Comparison of ENCODE assay signal across 8 mouse cellular contexts in genomic region chr16:31191818-31192217, GRCm38 (mm10). TPM values are rescaled to one million over a fixed set of nuclear protein-coding genes. Genes with fewer than 3 reads are reported as not detected.
DNase-seq lines count a peak whose midpoint lies in the region; ATAC-seq and TF ChIP-seq lines count a peak whose summit lies in the region.

No protein-coding gene starts in this region.

- no peaks in the 10 kb centered on the region for H3K36me3 ChIP-seq in limb, embryonic 15.5 days
- no peaks in the 10 kb centered on the region for H3K36me3 ChIP-seq in small intestine, adult 2 months (ENCODE audit: control insufficient read depth, insufficient read depth, low read length)
- H3K36me3 ChIP-seq in midbrain, embryonic 15.5 days (replicated peaks) = no peaks in the 10 kb centered on the region
- no peaks in the 10 kb centered on the region for H3K36me3 ChIP-seq in neural tube, embryonic 15.5 days

- H3K27ac ChIP-seq in bone marrow macrophage, adult 2 months (ENCODE audit: insufficient read depth, low read depth, low read length) = peak overlapping the region; percentile 98
- peak overlapping the region; percentile 59 for H3K27ac ChIP-seq in limb, embryonic 15.5 days
- H3K27ac ChIP-seq in small intestine, adult 2 months (ENCODE audit: insufficient read depth, low read depth, low read length) = peak overlapping the region; percentile 26; the same call in 1 of the 2 replicates
- no peak overlapping the region for H3K27ac ChIP-seq in midbrain, embryonic 15.5 days
- no peak overlapping the region for H3K27ac ChIP-seq in neural tube, embryonic 15.5 days (replicated peaks)

- peaks cover 74% of the 10 kb centered on the region for H3K4me1 ChIP-seq in bone marrow macrophage, adult 2 months (ENCODE audit: control insufficient read depth, insufficient read depth, low read length)
- H3K4me1 ChIP-seq in limb, embryonic 15.5 days = peaks cover 22% of the 10 kb centered on the region
- H3K4me1 ChIP-seq in small intestine, adult 2 months (ENCODE audit: control insufficient read depth, insufficient read depth, insufficient read length, low read length) = peaks cover 8% of the 10 kb centered on the region; the same call in 1 of the 2 replicates
- peaks cover 6% of the 10 kb centered on the region; the same call in 1 of the 2 replicates for H3K4me1 ChIP-seq in midbrain, embryonic 15.5 days
- peaks cover 24% of the 10 kb centered on the region for H3K4me1 ChIP-seq in neural tube, embryonic 15.5 days

- 47% methylated on average over 6 of the region's 6 CpGs for WGBS in limb, embryonic 15.5 days
- 52% methylated on average over 6 of the region's 6 CpGs for WGBS in small intestine, adult 2 months
- 69% methylated on average over 6 of the region's 6 CpGs for WGBS in midbrain, embryonic 15.5 days
- WGBS in neural tube, embryonic 15.5 days = 79% methylated on average over 6 of the region's 6 CpGs

- no peaks in the 10 kb centered on the region for H3K27me3 ChIP-seq in limb, embryonic 15.5 days
- H3K27me3 ChIP-seq in small intestine, adult 2 months (ENCODE audit: control insufficient read depth, insufficient read depth, low read length) = no peaks in the 10 kb centered on the region
- H3K27me3 ChIP-seq in midbrain, embryonic 15.5 days (replicated peaks) = no peaks in the 10 kb centered on the region
- no peaks in the 10 kb centered on the region for H3K27me3 ChIP-seq in neural tube, embryonic 15.5 days (replicated peaks)

- H3K4me2 ChIP-seq in limb, embryonic 15.5 days = no peak overlapping the region
- H3K4me2 ChIP-seq in midbrain, embryonic 15.5 days = no peak overlapping the region
- H3K4me2 ChIP-seq in neural tube, embryonic 15.5 days = no peak overlapping the region

- TF ChIP-seq CTCF in bone marrow macrophage, adult 2 months (IDR thresholded peaks at IDR 0.05; ENCODE audit: low read depth, low read length) = no peak
- no peak for TF ChIP-seq CTCF in small intestine, adult 2 months (IDR thresholded peaks at IDR 0.05; ENCODE audit: extremely low read depth, insufficient read length, insufficient replicate concordance, low read depth, low read length)

- peak; percentile 51 to 63 for DNase-seq in CD8-positive naive resting alpha-beta T cell, adult 2 months (ENCODE audit: low read depth in 2 of 2, low spot score in 2 of 2)
- DNase-seq in ovary, adult 18-20 months (ENCODE audit: low spot score) = no peak
- no peak for DNase-seq in kidney, adult 11 months

- H3K9me3 ChIP-seq in limb, embryonic 15.5 days = no peaks in the 10 kb centered on the region
- H3K9me3 ChIP-seq in midbrain, embryonic 15.5 days = no peaks in the 10 kb centered on the region
- H3K9me3 ChIP-seq in neural tube, embryonic 15.5 days (replicated peaks) = no peaks in the 10 kb centered on the region

- peak overlapping the region; percentile 50 for H3K4me3 ChIP-seq in bone marrow macrophage, adult 2 months (ENCODE audit: insufficient read depth, low read length)
- H3K4me3 ChIP-seq in limb, embryonic 15.5 days = no peak overlapping the region
- H3K4me3 ChIP-seq in small intestine, adult 2 months (ENCODE audit: low read depth, low read length) = no peak overlapping the region
- H3K4me3 ChIP-seq in midbrain, embryonic 15.5 days = no peak overlapping the region
- no peak overlapping the region for H3K4me3 ChIP-seq in neural tube, embryonic 15.5 days (replicated peaks)

- H3K9ac ChIP-seq in limb, embryonic 15.5 days = 0 out of 2 replicates have a peak overlapping the region, but pooled peaks have one; percentile 20
- no peak overlapping the region for H3K9ac ChIP-seq in midbrain, embryonic 15.5 days
- no peak overlapping the region for H3K9ac ChIP-seq in neural tube, embryonic 15.5 days (replicated peaks)

- TF ChIP-seq POLR2A in bone marrow macrophage, adult 2 months (IDR thresholded peaks at IDR 0.05; ENCODE audit: borderline replicate concordance, low read depth, low read length) = no peak
- no peak for TF ChIP-seq POLR2A in small intestine, adult 2 months (IDR thresholded peaks at IDR 0.05; ENCODE audit: low read depth, low read length)

- ATAC-seq in limb, embryonic 15.5 days (ENCODE audit: insufficient number of reproducible peaks, low FRiP score, low TSS enrichment, low read depth) = no peak
- ATAC-seq in midbrain, embryonic 15.5 days (replicated peaks) = no peak
- ATAC-seq in neural tube, embryonic 15.5 days (ENCODE audit: low FRiP score) = no peak

RNA-seq across cellular contexts. Expression of gene Acap2, which starts 9.2 kb away (rescaled TPM):
- 55.2 and 62.9 TPM in 2 replicates for polyA plus RNA-seq in bone marrow macrophage, adult 2 months (2012; ENCODE audit: insufficient read depth, insufficient read length, missing spikeins)
- polyA plus RNA-seq in limb, embryonic 15.5 days (2015; fragmentation: Nextera tagmentation; extraction: Ambion mirVana) = 24.8 and 26.5 TPM in 2 replicates
- 2.9 and 9.1 TPM in 2 replicates for polyA plus RNA-seq in small intestine, adult 2 months (2012; rRNA removed)
- 10.1 and 11.3 TPM in 2 replicates for polyA plus RNA-seq in midbrain, embryonic 15.5 days (2015; fragmentation: Nextera tagmentation; extraction: Ambion mirVana)
- polyA plus RNA-seq in neural tube, embryonic 15.5 days (2015; fragmentation: Nextera tagmentation; extraction: Ambion mirVana) = 10.4 and 11.3 TPM in 2 replicates

Comparison
In these comparisons a context has a peak if more than half of its experiments do, and no peak if none do; other contexts are left out.
1. DNase-seq: peak in CD8-positive naive resting alpha-beta T cell, adult 2 months (2 of 2); none in ovary, adult 18-20 months (single experiment) and kidney, adult 11 months (single experiment).
2. H3K27ac ChIP-seq: peak in bone marrow macrophage, adult 2 months (single experiment), limb, embryonic 15.5 days (single experiment) and small intestine, adult 2 months (single experiment); none in midbrain, embryonic 15.5 days (single experiment) and neural tube, embryonic 15.5 days (single experiment).